In genomic region chr11:118021806-118022205, GRCm38 (mm10) we compare ENCODE assay signal across 9 mouse cellular contexts. TPM values are rescaled to one million over a fixed set of nuclear protein-coding genes. Genes with fewer than 3 reads are reported as not detected.
DNase-seq lines count a peak whose midpoint lies in the region; ATAC-seq and TF ChIP-seq lines count a peak whose summit lies in the region.
"Had no signal": no experiment of that assay in that cellular context is flagged by ENCODE, and none has a peak within 500 bp of the region (broad histone marks: within the 10 kb centered on the region; RNA-seq: fewer than 3 reads in every experiment).

No protein-coding gene starts in this region.

- no peaks in the 10 kb centered on the region for H3K9me3 ChIP-seq in lung, postnatal 0 days (ENCODE audit: low read length)
- H3K9me3 ChIP-seq: heart, embryonic 13.5 days had no signal

- H3K27ac ChIP-seq in lung, postnatal 0 days (ENCODE audit: low read length): no peak overlapping the region
- H3K27ac ChIP-seq: heart, embryonic 13.5 days had no signal

- 42% methylated on average over 1 of the region's 1 CpGs for WGBS in lung, postnatal 0 days

- no peak overlapping the region for H3K4me3 ChIP-seq in lung, postnatal 0 days (ENCODE audit: low read depth, low read length)
- H3K4me3 ChIP-seq: heart, embryonic 13.5 days had no signal

- ATAC-seq in common myeloid progenitor, adult 5-6 weeks (replicated peaks; ENCODE audit: low read depth, poor library complexity, severe bottlenecking): peak; percentile 92
- peak; percentile 76 for ATAC-seq in granulocyte monocyte progenitor cell, adult 5-6 weeks (replicated peaks; ENCODE audit: poor library complexity, severe bottlenecking)
- ATAC-seq in lung, postnatal 0 days: peak; percentile 72

- H3K9ac ChIP-seq in lung, postnatal 0 days (replicated peaks; ENCODE audit: low read depth): no peak overlapping the region
- H3K9ac ChIP-seq: heart, embryonic 13.5 days had no signal

- no peaks in the 10 kb centered on the region for H3K27me3 ChIP-seq in lung, postnatal 0 days (replicated peaks; ENCODE audit: insufficient read depth, low read length)
- H3K27me3 ChIP-seq: heart, embryonic 13.5 days had no signal

- TF ChIP-seq EP300 in lung, postnatal 0 days (IDR thresholded peaks at IDR 0.05): no peak

- peak; percentile 75 for DNase-seq in CD4-positive helper T cell, adult 2 months (ENCODE audit: low read depth, low spot score)
- peak; percentile 73 for DNase-seq in adipocyte (ENCODE audit: low spot score)
- peak; percentile 55 for DNase-seq in layer of hippocampus, adult 9-10 months (ENCODE audit: low spot score)
- DNase-seq in lung, postnatal 0 days (ENCODE audit: low spot score): peak; percentile 77
- peak; percentile 72 for DNase-seq in retina, postnatal 1 day
- DNase-seq in thymus, postnatal 36 days: peak; percentile 80 to 82

- H3K4me2 ChIP-seq in lung, postnatal 0 days (replicated peaks; ENCODE audit: low read depth, low read length): no peak overlapping the region
- H3K4me2 ChIP-seq: heart, embryonic 13.5 days had no signal

- TF ChIP-seq CTCF in lung, postnatal 0 days (IDR thresholded peaks at IDR 0.05): peak; percentile 96

- no peaks in the 10 kb centered on the region; the same call in 1 of the 2 replicates for H3K36me3 ChIP-seq in lung, postnatal 0 days (ENCODE audit: insufficient read depth, low read length)

- H3K4me1 ChIP-seq in lung, postnatal 0 days (ENCODE audit: insufficient read depth, low read depth, low read length): no peaks in the 10 kb centered on the region

RNA-seq across cellular contexts. Expression of gene Pgs1, which starts 35.7 kb away (rescaled TPM):
- 6.8 and 11.7 TPM in 2 replicates for total RNA-seq in common myeloid progenitor, adult 5-6 weeks (2017)
- 43.1 and 44.5 TPM in 2 replicates for total RNA-seq in granulocyte monocyte progenitor cell, adult 5-6 weeks (2014; fragmentation: Nextera tagmentation)
- 18.8 and 23.3 TPM in 2 replicates for total RNA-seq in granulocyte monocyte progenitor cell, adult 5-6 weeks (2017)
- 88.6 and 89.5 TPM in 2 replicates for polyA plus RNA-seq in lung, postnatal 0 days (2015; fragmentation: Nextera tagmentation; extraction: Ambion mirVana)

RNA-seq across cellular contexts. Expression of gene Socs3, which starts 52.0 kb away (rescaled TPM):
- 8.3 and 10.4 TPM in 2 replicates for total RNA-seq in common myeloid progenitor, adult 5-6 weeks (2017)
- 0.41 TPM in 1 of 2 replicates, not detected in the other for total RNA-seq in granulocyte monocyte progenitor cell, adult 5-6 weeks (2014; fragmentation: Nextera tagmentation)
- total RNA-seq in granulocyte monocyte progenitor cell, adult 5-6 weeks (2017): 2.0 and 2.2 TPM in 2 replicates
- 27.5 and 57.0 TPM in 2 replicates for polyA plus RNA-seq in lung, postnatal 0 days (2015; fragmentation: Nextera tagmentation; extraction: Ambion mirVana)
